Mouse (Mus musculus) stomach, embryonic 14.5 days (tissue): ENCODE data around the gene Tas2r114. TPM values are rescaled to one million over a fixed set of nuclear protein-coding genes. Genes with fewer than 3 reads are reported as not detected.

Experiments
- ATAC-seq: fragments of 200-750 bp; cut with Nextera tagmentation; 2 replicates; pipeline ENCODE4 v1.8.0; 2017; ENCODE audit warnings: low read depth, moderate TSS enrichment; ENCODE audit not compliant: insufficient number of reproducible peaks, insufficient read depth, low FRiP score
- H3K27ac ChIP-seq: fragments of 300-500 bp; sonication (generic); 2 replicates; pipeline ENCODE4 v1.5.1; 2014; ENCODE audit warnings: mild to moderate bottlenecking, low read length, moderate library complexity, mixed read lengths
- H3K27me3 ChIP-seq: fragments of 300-500 bp; sonication (generic); 2 replicates; pipeline ENCODE4 v1.6.1; 2014; ENCODE audit warnings: low read length, control low read depth, mixed read lengths; ENCODE audit not compliant: control insufficient read depth, insufficient read depth
- H3K36me3 ChIP-seq: fragments of 300-500 bp; sonication (generic); 2 replicates; pipeline ENCODE4 v1.6.1; 2014; ENCODE audit warnings: mild to moderate bottlenecking, control low read depth, low read length, moderate library complexity, mixed read lengths; ENCODE audit not compliant: control insufficient read depth, insufficient read depth
- H3K4me1 ChIP-seq: fragments of 300-500 bp; sonication (generic); 2 replicates; pipeline ENCODE4 v1.6.1; 2014; ENCODE audit warnings: low read length, control low read depth, mixed read lengths; ENCODE audit not compliant: control insufficient read depth, insufficient read depth
- H3K4me2 ChIP-seq: fragments of 300-500 bp; sonication (generic); replicated peaks from 2 replicates; pipeline ENCODE4 v1.6.1; 2014; ENCODE audit warnings: low read depth, low read length, control low read depth
- H3K4me3 ChIP-seq: fragments of 300-500 bp; sonication (generic); 2 replicates; pipeline ENCODE4 v1.5.1; 2014; ENCODE audit warnings: low read depth, low read length, control low read depth
- H3K9ac ChIP-seq: fragments of 300-500 bp; sonication (generic); replicated peaks from 2 replicates; pipeline ENCODE4 v1.6.1; 2014; ENCODE audit warnings: low read depth, mild to moderate bottlenecking, control low read depth, low read length, moderate library complexity, mixed read lengths
- H3K9me3 ChIP-seq: fragments of 300-500 bp; sonication (generic); 2 replicates; pipeline ENCODE4 v1.6.1; 2016; ENCODE audit warnings: low read depth, low read length, control low read depth; ENCODE audit not compliant: control insufficient read depth
- WGBS: fragments of 180-500 bp; shearing (Covaris S2); extraction: QIAGEN DNeasy Blood & Tissue Kit; methylation state at CpG from one replicate; pipeline ENCODE4 v1.1.7; 2014; 5-methylcytosine and 5-hydroxymethylcytosine counted together
- polyA plus RNA-seq: library from polyadenylated mRNA; unstranded; fragments of >200 nt; fragmentation: Nextera tagmentation; extraction: Ambion mirVana; gene quantifications from 2 replicates; pipeline ENCODE4 v1.2.1, GENCODE M21; 2014

Tas2r114 gene
- not detected in 2 replicates for polyA plus RNA-seq

- Histone ChIP-seq H3K4me2 (no peak within 1 kb of the TSS), H3K4me1 (no peaks in the 10 kb centered on the region), H3K36me3 (no peaks in the 10 kb centered on the region), H3K9ac (no peak within 1 kb of the TSS), H3K27me3 (no peaks in the 10 kb centered on the region), H3K9me3 (no peaks in the 10 kb centered on the region), H3K4me3 (no peak within 1 kb of the TSS), H3K27ac (no peak within 1 kb of the TSS)
- no peak for ATAC-seq
Observed at GRCm38 (mm10) chr6:131689963-131690362, at the start of gene Tas2r114. TSS of gene Tas2r114 (minus strand) at chr6:131690063.

DNA sequence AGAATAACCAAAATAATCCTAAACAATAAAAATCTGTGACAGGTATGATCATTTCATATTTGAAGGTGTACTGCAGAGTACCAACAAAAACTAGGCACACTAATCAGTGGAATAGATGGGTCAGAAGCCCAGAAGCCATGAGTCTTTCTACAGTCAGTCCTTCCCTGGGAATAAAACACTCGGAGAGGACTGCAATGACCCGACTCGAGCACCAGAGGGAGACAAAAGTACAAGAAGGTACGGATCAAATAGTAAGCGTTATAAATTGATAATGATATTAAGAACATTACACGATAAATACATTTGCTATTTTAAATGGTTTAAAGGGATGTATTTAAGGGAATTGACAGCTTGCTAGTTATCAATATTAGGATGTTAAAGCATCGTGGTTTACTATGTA is 22.9 kb upstream of the Tas2r114 start:
- 44% methylated on average over 7 of the region's 7 CpGs for WGBS

GRCm38 (mm10) chr6:131687395-131687794 is 2.5 kb downstream of the Tas2r114 start, which contains the start of gene Tas2r105:
TSS of gene Tas2r105 (minus strand) at chr6:131687495.
- H3K4me2 ChIP-seq = no peak within 1 kb of the TSS
- WGBS = 76% methylated on average over 1 of the region's 1 CpGs

More for the DNA sequence above, 22.9 kb upstream of the Tas2r114 start:
- Histone ChIP-seq H3K36me3 (no peaks in the 10 kb centered on the region), H3K9me3 (0 out of 2 replicates have a peak, but pooled peaks cover 3% of the 10 kb centered on the region), H3K9ac (no peak overlapping the region), H3K4me2 (no peak overlapping the region), H3K27ac (no peak overlapping the region), H3K4me1 (no peaks in the 10 kb centered on the region), H3K4me3 (no peak overlapping the region), H3K27me3 (no peaks in the 10 kb centered on the region)
- no peak for ATAC-seq

DNA sequence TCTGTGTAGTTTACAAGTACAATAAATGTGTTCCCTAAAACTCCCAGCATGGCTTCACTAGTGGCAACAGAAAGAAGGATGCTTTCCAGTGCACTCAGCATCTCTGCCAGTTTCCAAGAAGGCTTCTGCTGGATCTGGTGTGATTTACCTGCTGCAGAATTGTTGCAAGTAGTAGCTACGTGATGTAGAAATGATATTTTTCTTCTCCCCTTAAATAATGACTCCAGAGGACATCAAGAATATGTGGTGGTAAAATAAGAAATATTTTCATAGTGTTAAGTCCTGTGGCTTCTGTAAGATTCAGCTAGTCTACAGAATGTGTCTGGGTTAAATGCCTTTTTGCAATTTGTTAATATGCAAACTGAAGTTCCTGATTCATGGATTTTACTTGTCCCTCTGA is 4.2 kb downstream of the Tas2r114 start, which contains the start of gene Tas2r104:
Tas2r104 (minus strand) TSS at position 101 of the 400 bp plus-strand sequence.
- Histone ChIP-seq H3K36me3 (no peaks in the 10 kb centered on the region), H3K4me1 (no peaks in the 10 kb centered on the region), H3K27ac (no peak within 1 kb of the TSS), H3K27me3 (no peaks in the 10 kb centered on the region), H3K9ac (no peak within 1 kb of the TSS), H3K4me2 (no peak within 1 kb of the TSS), H3K9me3 (no peaks in the 10 kb centered on the region), H3K4me3 (no peak within 1 kb of the TSS)
- 80% methylated on average over 1 of the region's 1 CpGs for WGBS
- no peak for ATAC-seq

More at GRCm38 (mm10) chr6:131687395-131687794, 2.5 kb downstream of the Tas2r114 start, which contains the start of gene Tas2r105:
- H3K4me3 ChIP-seq = no peak within 1 kb of the TSS
- no peak within 1 kb of the TSS for H3K27ac ChIP-seq
- no peak within 1 kb of the TSS for H3K9ac ChIP-seq
- H3K36me3 ChIP-seq = no peaks in the 10 kb centered on the region
- no peaks in the 10 kb centered on the region for H3K9me3 ChIP-seq
- no peaks in the 10 kb centered on the region for H3K27me3 ChIP-seq
- no peak for ATAC-seq
- H3K4me1 ChIP-seq = no peaks in the 10 kb centered on the region

- H3K4me3 ChIP-seq = no peak within 1 kb of the TSS
- H3K27me3 ChIP-seq = no peaks in the 10 kb centered on the region
- H3K4me2 ChIP-seq = no peak within 1 kb of the TSS
- no peaks in the 10 kb centered on the region for H3K9me3 ChIP-seq
- H3K4me1 ChIP-seq = no peaks in the 10 kb centered on the region
- 70% methylated on average over 3 of the region's 3 CpGs for WGBS
- no peak for ATAC-seq
- H3K36me3 ChIP-seq = no peaks in the 10 kb centered on the region
- H3K27ac ChIP-seq = no peak within 1 kb of the TSS
- H3K9ac ChIP-seq = no peak within 1 kb of the TSS
Observed at GRCm38 (mm10) chr6:131678786-131679185, 11.1 kb downstream of the Tas2r114 start, which contains the start of gene Tas2r106. TSS of gene Tas2r106 (minus strand) at chr6:131678886.

DNA sequence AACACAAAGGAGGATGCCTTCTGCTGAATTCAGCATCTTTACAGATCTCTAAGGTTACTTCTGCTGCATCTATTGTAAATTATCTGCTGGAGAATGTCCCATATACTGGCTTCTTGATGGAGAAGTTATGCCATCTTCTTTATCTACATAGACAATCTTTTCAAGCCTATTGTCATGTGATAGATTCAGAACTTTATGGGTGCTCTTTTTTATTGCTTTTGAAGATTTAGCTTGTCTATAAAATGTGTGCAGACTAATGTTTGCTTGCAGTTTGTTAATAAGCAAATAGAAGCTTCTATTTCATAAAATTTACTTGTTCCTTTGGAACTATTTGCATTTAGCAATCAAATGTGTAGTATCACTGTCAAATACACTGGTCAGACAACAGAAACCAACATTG is 29.8 kb downstream of the Tas2r114 start, which contains the start of gene Tas2r107:
Tas2r107 (minus strand) TSS at position 101 of the 400 bp plus-strand sequence.
- Histone ChIP-seq H3K36me3 (no peaks in the 10 kb centered on the region), H3K27me3 (no peaks in the 10 kb centered on the region), H3K4me1 (no peaks in the 10 kb centered on the region), H3K9me3 (no peaks in the 10 kb centered on the region), H3K4me2 (no peak within 1 kb of the TSS), H3K4me3 (no peak within 1 kb of the TSS), H3K27ac (no peak within 1 kb of the TSS), H3K9ac (no peak within 1 kb of the TSS)
- no peak for ATAC-seq

Other genes with a start within 250 kb of the Tas2r114 start
- gene 5430401F13Rik, start 203.7 kb downstream of the Tas2r114 start, polyA plus RNA-seq = not detected in 2 replicates
- not detected in 2 replicates for gene Gm6619, start 203.7 kb downstream of the Tas2r114 start, polyA plus RNA-seq
- gene Tas2r130, start 59.2 kb downstream of the Tas2r114 start, polyA plus RNA-seq = not detected in 2 replicates
- not detected in 2 replicates for gene Tas2r107, start 29.9 kb downstream of the Tas2r114 start, polyA plus RNA-seq
- gene Tas2r106, start 11.2 kb downstream of the Tas2r114 start, polyA plus RNA-seq = not detected in 2 replicates
- gene Tas2r104, start 4.3 kb downstream of the Tas2r114 start, polyA plus RNA-seq = not detected in 2 replicates
- gene Tas2r105, start 2.6 kb downstream of the Tas2r114 start, polyA plus RNA-seq = not detected in 2 replicates